Mouse (Mus musculus) embryonic facial prominence, embryonic 15.5 days (tissue): ENCODE measurements around the gene Gm4881. TPM values are rescaled to one million over a fixed set of nuclear protein-coding genes. Genes with fewer than 3 reads are reported as not detected.

Experiments
- ATAC-seq: fragments of 200-750 bp; cut with Nextera tagmentation; 2 replicates; pipeline ENCODE4 v1.8.0; 2017; ENCODE audit warnings: low read depth, moderate TSS enrichment; ENCODE audit not compliant: insufficient number of reproducible peaks, low FRiP score, low TSS enrichment
- H3K27ac ChIP-seq: fragments of 300-500 bp; sonication (generic); replicated peaks from 2 replicates; pipeline ENCODE4 v1.5.1; 2015; ENCODE audit warnings: mild to moderate bottlenecking, inconsistent platforms
- H3K27me3 ChIP-seq: fragments of 300-500 bp; sonication (generic); 2 replicates; pipeline ENCODE4 v1.6.1; 2015; ENCODE audit warnings: inconsistent platforms
- H3K36me3 ChIP-seq: fragments of 300-500 bp; sonication (generic); 2 replicates; pipeline ENCODE4 v1.6.1; 2015; ENCODE audit warnings: mild to moderate bottlenecking, inconsistent platforms
- H3K4me1 ChIP-seq: fragments of 300-500 bp; sonication (generic); 2 replicates; pipeline ENCODE4 v1.6.1; 2015; ENCODE audit warnings: inconsistent platforms
- H3K4me2 ChIP-seq: fragments of 300-500 bp; sonication (generic); replicated peaks from 2 replicates; pipeline ENCODE4 v1.6.1; 2015; ENCODE audit warnings: mild to moderate bottlenecking, inconsistent platforms
- H3K4me3 ChIP-seq: fragments of 300-500 bp; sonication (generic); replicated peaks from 2 replicates; pipeline ENCODE4 v1.5.1; 2015; ENCODE audit warnings: mild to moderate bottlenecking, inconsistent platforms
- H3K9ac ChIP-seq: fragments of 300-500 bp; sonication (generic); 2 replicates; pipeline ENCODE4 v1.6.1; 2015; ENCODE audit warnings: inconsistent platforms
- H3K9me3 ChIP-seq: fragments of 300-500 bp; sonication (generic); replicated peaks from 2 replicates; pipeline ENCODE4 v1.6.1; 2016; ENCODE audit warnings: inconsistent platforms
- WGBS: fragments of 180-500 bp; shearing (Covaris S2); methylation state at CpG from one replicate; pipeline ENCODE4 v1.1.7; 2015; 5-methylcytosine and 5-hydroxymethylcytosine counted together
- polyA plus RNA-seq: library from polyadenylated mRNA; unstranded; fragments of >200 nt; fragmentation: Nextera tagmentation; extraction: Ambion mirVana; gene quantifications from 2 replicates; pipeline ENCODE4 v1.2.1, GENCODE M21; 2015

Gm4881 gene
- polyA plus RNA-seq, 1 experiment from 2014 or later: not detected

- Histone ChIP-seq H3K9ac (no peak overlapping the region), H3K9me3 (no peaks in the 10 kb centered on the region), H3K4me3 (no peak overlapping the region), H3K36me3 (peaks cover 13% of the 10 kb centered on the region; the same call in 1 of the 2 replicates), H3K27ac (no peak overlapping the region), H3K27me3 (no peaks in the 10 kb centered on the region), H3K4me2 (no peak overlapping the region), H3K4me1 (peaks cover 11% of the 10 kb centered on the region)
- ATAC-seq: no peak
- WGBS: 80% methylated on average over 4 of the region's 4 CpGs
Observed at GRCm38 (mm10) chr7:24973208-24973607, 28.9 kb upstream of the Gm4881 start.

- Histone ChIP-seq H3K9me3 (no peaks in the 10 kb centered on the region), H3K27ac (peak within 1 kb of the TSS; percentile 88), H3K36me3 (peaks cover 13% of the 10 kb centered on the region; the same call in 1 of the 2 replicates), H3K4me2 (peak within 1 kb of the TSS; percentile 80), H3K27me3 (no peaks in the 10 kb centered on the region), H3K4me3 (peak within 1 kb of the TSS; percentile 75), H3K4me1 (peaks cover 11% of the 10 kb centered on the region), H3K9ac (peak within 1 kb of the TSS; percentile 80)
- ATAC-seq: peak; percentile 92
- under 1% methylated on average over 45 of the region's 45 CpGs for WGBS
Observed at GRCm38 (mm10) chr7:24971972-24972893, 27.9 kb upstream of the Gm4881 start, which contains the start of gene Rabac1. Gene Rabac1 (minus strand): TSS chr7:24972754.

GRCm38 (mm10) chr7:24971261-24971971 is 27.1 kb upstream of the Gm4881 start:
- ATAC-seq: no peak
- H3K36me3 ChIP-seq: peaks cover 13% of the 10 kb centered on the region; the same call in 1 of the 2 replicates
- H3K4me2 ChIP-seq: peak overlapping the region; percentile 80
- H3K27me3 ChIP-seq: no peaks in the 10 kb centered on the region
- no peaks in the 10 kb centered on the region for H3K9me3 ChIP-seq
- peak overlapping the region; percentile 75 for H3K4me3 ChIP-seq
- H3K4me1 ChIP-seq: peaks cover 11% of the 10 kb centered on the region
- no peak overlapping the region for H3K9ac ChIP-seq
- H3K27ac ChIP-seq: peak overlapping the region; percentile 88
- WGBS: 7% methylated on average over 19 of the region's 19 CpGs

- no peak overlapping the region for H3K4me3 ChIP-seq
- ATAC-seq: no peak
- H3K36me3 ChIP-seq: peaks cover 13% of the 10 kb centered on the region; the same call in 1 of the 2 replicates
- no peak overlapping the region for H3K4me2 ChIP-seq
- no peaks in the 10 kb centered on the region for H3K9me3 ChIP-seq
- peaks cover 11% of the 10 kb centered on the region for H3K4me1 ChIP-seq
- WGBS: 98% methylated on average over 3 of the region's 3 CpGs
- H3K9ac ChIP-seq: no peak overlapping the region
- H3K27ac ChIP-seq: no peak overlapping the region
- no peaks in the 10 kb centered on the region for H3K27me3 ChIP-seq
Observed at GRCm38 (mm10) chr7:24970341-24970740, 26.0 kb upstream of the Gm4881 start.

- Histone ChIP-seq H3K4me1 (peaks cover 11% of the 10 kb centered on the region), H3K9ac (no peak overlapping the region), H3K36me3 (peaks cover 13% of the 10 kb centered on the region; the same call in 1 of the 2 replicates), H3K4me3 (no peak overlapping the region), H3K27ac (no peak overlapping the region), H3K4me2 (no peak overlapping the region), H3K9me3 (no peaks in the 10 kb centered on the region), H3K27me3 (no peaks in the 10 kb centered on the region)
- WGBS: 71% methylated on average over 12 of the region's 12 CpGs
- no peak for ATAC-seq
Observed at GRCm38 (mm10) chr7:24969805-24970204, 25.5 kb upstream of the Gm4881 start.

GRCm38 (mm10) chr7:24968463-24968862 is 24.2 kb upstream of the Gm4881 start:
- Histone ChIP-seq H3K27me3 (no peaks in the 10 kb centered on the region), H3K36me3 (peaks cover 13% of the 10 kb centered on the region; the same call in 1 of the 2 replicates), H3K4me3 (no peak overlapping the region), H3K9ac (no peak overlapping the region), H3K4me1 (peaks cover 11% of the 10 kb centered on the region), H3K27ac (no peak overlapping the region), H3K4me2 (no peak overlapping the region), H3K9me3 (no peaks in the 10 kb centered on the region)
- ATAC-seq: no peak
- WGBS: 72% methylated on average over 6 of the region's 6 CpGs

- Histone ChIP-seq H3K9me3 (no peaks in the 10 kb centered on the region), H3K36me3 (peaks cover 13% of the 10 kb centered on the region; the same call in 1 of the 2 replicates), H3K9ac (no peak overlapping the region), H3K27ac (no peak overlapping the region), H3K27me3 (no peaks in the 10 kb centered on the region), H3K4me2 (no peak overlapping the region), H3K4me1 (peaks cover 11% of the 10 kb centered on the region), H3K4me3 (no peak overlapping the region)
- WGBS: 82% methylated on average over 8 of the region's 8 CpGs
- no peak for ATAC-seq
Observed at GRCm38 (mm10) chr7:24967966-24968365, 23.7 kb upstream of the Gm4881 start.

- 4% methylated on average over 5 of the region's 5 CpGs for WGBS
- peaks cover 8% of the 10 kb centered on the region; the same call in 1 of the 2 replicates for H3K36me3 ChIP-seq
- no peak overlapping the region for H3K9ac ChIP-seq
- no peak overlapping the region for H3K27ac ChIP-seq
- H3K4me2 ChIP-seq: no peak overlapping the region
- H3K4me3 ChIP-seq: no peak overlapping the region
- no peaks in the 10 kb centered on the region for H3K27me3 ChIP-seq
- ATAC-seq: no peak; the same call in 1 of the 2 replicates
- no peaks in the 10 kb centered on the region for H3K4me1 ChIP-seq
- H3K9me3 ChIP-seq: no peaks in the 10 kb centered on the region
Observed at GRCm38 (mm10) chr7:24964897-24965535, 20.7 kb upstream of the Gm4881 start.

- Histone ChIP-seq H3K36me3 (peaks cover under 1% of the 10 kb centered on the region; the same call in 1 of the 2 replicates), H3K4me3 (no peak overlapping the region), H3K4me1 (no peaks in the 10 kb centered on the region), H3K27ac (no peak overlapping the region), H3K9ac (no peak overlapping the region), H3K27me3 (no peaks in the 10 kb centered on the region), H3K4me2 (no peak overlapping the region), H3K9me3 (no peaks in the 10 kb centered on the region)
- WGBS: 61% methylated on average over 2 of the region's 2 CpGs
- ATAC-seq: no peak
Observed at GRCm38 (mm10) chr7:24964288-24964687, 20.0 kb upstream of the Gm4881 start.

GRCm38 (mm10) chr7:24955226-24955625 is 10.9 kb upstream of the Gm4881 start:
- Histone ChIP-seq H3K9me3 (no peaks in the 10 kb centered on the region), H3K27ac (no peak overlapping the region), H3K4me3 (peak overlapping the region; percentile 44), H3K9ac (0 out of 2 replicates have a peak overlapping the region, but pooled peaks have one; percentile 31), H3K4me2 (peak overlapping the region; percentile 63), H3K27me3 (peaks cover 73% of the 10 kb centered on the region), H3K36me3 (no peaks in the 10 kb centered on the region), H3K4me1 (peaks cover 11% of the 10 kb centered on the region; the same call in 1 of the 2 replicates)
- 4% methylated on average over 29 of the region's 33 CpGs for WGBS
- no peak for ATAC-seq
